Mouse (Mus musculus) liver, postnatal 0 days (tissue): ENCODE measurements around the gene St8sia1.

Experiments
- CTCF ChIP-seq: sonication (generic); IDR thresholded peaks from 2 replicates; pipeline ENCODE4 v1.5.1; 2016; ENCODE audit warnings: antibody characterized with exemption, low read depth
- EP300 ChIP-seq: IDR thresholded peaks from 2 replicates; pipeline ENCODE4 v1.6.1; 2016; ENCODE audit warnings: antibody characterized with exemption, low read depth, mild to moderate bottlenecking

- TF ChIP-seq CTCF (no peak), EP300 (no peak)
Measured at GRCm38 (mm10) chr6:142967407-142967806, 3.2 kb upstream of the St8sia1 start.
